Mouse (Mus musculus) CH12F3 (cell line): ENCODE data around the gene Hjurp.
"Not testable (repeated sequence)": the region's sequence is repeated elsewhere in the genome, so short reads cannot be mapped to it uniquely, and the experiment has no call there.

Experiments
- in situ Hi-C: fragments of 300-500 bp; cut with MboI; formaldehyde crosslinking; loops from 2 replicates; pipeline ENCODE4 v1.14.3; 2020; ENCODE audit warnings: low sequenced_read_pairs

Hjurp gene

GRCm38 (mm10) chr1:88227482-88227881, 50.0 kb downstream of the Hjurp start:
- in situ Hi-C loops = no loop called here

GRCm38 (mm10) chr1:88226670-88227379, 50.6 kb downstream of the Hjurp start, which contains the start of gene Mroh2a:
Gene Mroh2a, plus strand, starts transcription at chr1:88226986.
- in situ Hi-C loops = no loop called here

GRCm38 (mm10) chr1:88225741-88226140, 51.7 kb downstream of the Hjurp start:
- in situ Hi-C loops = no loop called here

- in situ Hi-C loops = not testable (repeated sequence)
These were observed 52.1 kb downstream of the Hjurp start for GRCm38 (mm10) chr1:88225301-88225700.

- in situ Hi-C loops = no loop called here
These were observed 53.2 kb downstream of the Hjurp start for GRCm38 (mm10) chr1:88224029-88224776.

- in situ Hi-C loops = no loop called here
These were observed 53.8 kb downstream of the Hjurp start for GRCm38 (mm10) chr1:88223591-88223990.

- in situ Hi-C loops = not testable (repeated sequence)
These were observed 54.4 kb downstream of the Hjurp start for GRCm38 (mm10) chr1:88223011-88223515.

GRCm38 (mm10) chr1:88222216-88222615, 55.2 kb downstream of the Hjurp start:
- in situ Hi-C loops = no loop called here

- in situ Hi-C loops = no loop called here
These were observed 57.1 kb downstream of the Hjurp start for GRCm38 (mm10) chr1:88220336-88220735.

- in situ Hi-C loops = no loop called here
These were observed 58.4 kb downstream of the Hjurp start for GRCm38 (mm10) chr1:88219054-88219453.

GRCm38 (mm10) chr1:88218591-88218990, 58.8 kb downstream of the Hjurp start:
- in situ Hi-C loops = no loop called here

- in situ Hi-C loops = no loop called here
These were observed 59.4 kb downstream of the Hjurp start for GRCm38 (mm10) chr1:88218051-88218450.

GRCm38 (mm10) chr1:88217576-88217975, 59.9 kb downstream of the Hjurp start:
- in situ Hi-C loops = no loop called here

- in situ Hi-C loops = no loop called here
These were observed 60.3 kb downstream of the Hjurp start for GRCm38 (mm10) chr1:88217144-88217543.

GRCm38 (mm10) chr1:88216551-88216950, 60.9 kb downstream of the Hjurp start:
- in situ Hi-C loops = no loop called here

GRCm38 (mm10) chr1:88215466-88216380, 61.7 kb downstream of the Hjurp start:
- in situ Hi-C loops = no loop called here

- in situ Hi-C loops = no loop called here
These were observed 62.9 kb downstream of the Hjurp start for GRCm38 (mm10) chr1:88214462-88214952.

- in situ Hi-C loops = no loop called here
These were observed 63.5 kb downstream of the Hjurp start for GRCm38 (mm10) chr1:88213766-88214461.

GRCm38 (mm10) chr1:88213061-88213460, 64.4 kb downstream of the Hjurp start:
- in situ Hi-C loops = no loop called here
